Mouse (Mus musculus) kidney, postnatal 14 days (tissue): Measurements from ENCODE around the gene Fam124b.

Experiments
- DNase-seq: peaks from one replicate; pipeline ENCODE4 v3.0.0; 2022; ENCODE audit warnings: mixed read lengths

Fam124b gene

DNA sequence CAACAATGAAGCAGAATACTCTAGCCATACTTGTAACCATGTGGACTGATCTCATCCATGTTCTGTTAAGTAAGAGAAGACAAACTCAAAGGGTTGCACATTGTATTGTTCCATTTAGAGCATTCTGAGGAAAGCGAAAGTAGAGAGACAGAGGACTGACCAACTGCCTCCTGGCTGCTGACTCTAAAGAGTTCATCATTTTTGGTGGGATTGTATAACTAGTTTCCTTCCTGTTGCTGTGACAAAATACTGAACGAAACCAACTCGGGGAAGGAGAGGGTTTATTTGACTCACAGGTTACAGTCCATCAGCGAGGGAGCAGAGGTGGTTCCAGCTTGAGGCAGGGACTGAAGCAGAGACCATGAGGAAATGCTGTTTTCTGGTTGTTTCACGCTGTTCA is 50.6 kb downstream of the Fam124b start:
- DNase-seq: no peak

DNA sequence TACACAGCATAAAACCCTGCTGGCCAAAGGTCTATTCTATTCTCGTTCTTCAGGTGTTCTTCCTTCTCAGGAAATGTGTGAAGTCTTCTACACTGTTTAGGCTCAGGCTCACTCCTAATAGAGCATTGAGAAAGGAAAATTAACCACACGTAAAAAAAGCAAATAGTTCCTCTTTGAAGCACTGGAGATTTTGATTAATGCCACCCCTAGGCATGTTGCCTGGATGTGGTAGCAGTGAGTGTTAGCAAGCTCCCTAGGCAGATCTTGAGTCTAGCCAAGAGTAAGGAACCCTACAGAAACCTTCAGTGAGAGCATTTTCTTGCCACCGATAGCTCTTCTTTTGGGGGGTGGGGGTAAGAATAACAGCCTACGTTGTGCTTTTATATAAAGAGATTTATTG is 51.7 kb downstream of the Fam124b start:
- DNase-seq: no peak

GRCm38 (mm10) chr1:80165391-80165790 is 52.9 kb downstream of the Fam124b start:
- DNase-seq: no peak

GRCm38 (mm10) chr1:80162943-80163342 is 55.3 kb downstream of the Fam124b start:
- DNase-seq: no peak

- no peak for DNase-seq
These were observed 58.7 kb downstream of the Fam124b start for GRCm38 (mm10) chr1:80159586-80159985.

DNA sequence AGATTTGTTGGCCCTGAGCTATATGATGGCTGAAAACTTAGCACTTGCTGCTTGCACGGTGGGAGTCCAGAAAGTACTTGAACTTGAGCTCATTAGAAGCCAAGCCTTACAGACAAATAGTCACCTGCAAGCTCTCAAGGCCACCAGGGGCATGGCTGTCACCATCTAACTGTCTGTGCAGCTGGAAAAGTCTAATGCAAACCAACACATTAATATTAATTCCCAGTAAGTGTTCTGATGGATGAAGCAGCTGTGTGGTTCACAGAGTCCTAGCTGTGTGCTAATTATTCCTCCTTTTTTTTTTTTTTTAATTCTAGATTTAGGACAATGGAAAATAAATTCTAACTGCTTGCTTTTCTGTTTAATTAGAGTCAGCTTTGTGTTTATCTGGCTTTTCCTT is 63.4 kb downstream of the Fam124b start:
- no peak for DNase-seq

DNA sequence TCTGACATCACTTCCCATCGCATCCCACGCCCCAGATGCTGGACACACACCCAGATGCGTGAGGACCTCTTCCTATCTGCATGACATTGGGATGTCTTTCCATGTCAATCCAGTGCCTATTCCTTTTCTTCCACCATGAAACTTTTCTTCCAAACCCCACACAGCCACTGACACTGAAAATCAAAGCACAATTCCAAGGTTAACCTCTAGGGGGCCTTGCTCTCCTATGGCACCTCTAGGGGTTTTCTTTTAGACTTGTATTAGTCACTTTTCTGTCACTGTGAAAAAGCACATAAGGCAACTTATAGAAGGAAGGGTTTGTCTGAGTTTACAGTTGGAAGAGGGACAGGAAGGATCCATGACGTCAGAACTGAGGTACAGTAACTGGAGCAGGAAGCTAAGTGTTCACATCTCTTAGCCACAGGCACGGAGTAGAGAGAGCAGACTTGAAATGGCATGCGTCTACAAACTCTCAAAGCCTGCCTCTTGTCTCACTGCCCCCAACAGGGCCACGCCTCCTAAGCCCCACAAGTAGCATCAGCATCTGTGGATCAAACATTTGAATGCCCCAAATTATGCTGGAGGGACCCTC is 65.1 kb downstream of the Fam124b start:
- DNase-seq: no peak

DNA sequence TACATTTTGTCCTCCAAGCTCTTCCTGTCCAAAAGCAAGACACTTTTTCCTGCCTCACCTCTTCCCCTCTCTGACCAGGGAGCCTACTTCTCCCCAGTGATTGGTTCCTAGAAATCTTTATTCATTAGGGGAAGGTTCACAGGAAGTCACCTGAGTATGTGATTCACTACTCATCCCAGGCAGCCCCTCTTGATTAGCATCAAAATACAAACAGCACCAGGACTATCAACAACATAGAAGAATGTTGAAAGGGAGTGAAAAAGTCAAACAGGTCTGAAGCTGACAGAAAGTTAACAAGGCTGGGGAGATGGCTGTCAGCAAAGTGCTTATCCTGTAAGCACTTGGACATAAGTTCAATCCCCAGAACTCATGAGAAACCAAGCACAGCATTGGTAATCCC is 67.6 kb downstream of the Fam124b start:
- no peak for DNase-seq
